Mouse (Mus musculus): ENCODE measurements around the gene Cacnb3. TPM values are rescaled to one million over a fixed set of nuclear protein-coding genes. Genes with fewer than 3 reads are reported as not detected.

Cacnb3 gene
- polyA plus RNA-seq, 2 experiments, result 0.42 to 0.85 TPM

- H3K36me3 ChIP-seq (replicated peaks; ENCODE audit: control insufficient read depth, insufficient read depth, low read depth), result peaks cover 86% of the 10 kb centered on the region
- ATAC-seq (ENCODE audit: insufficient read depth), result no peak
These were observed 20.8 kb downstream of the Cacnb3 start for GRCm38 (mm10) chr15:98651431-98651830.

DNA sequence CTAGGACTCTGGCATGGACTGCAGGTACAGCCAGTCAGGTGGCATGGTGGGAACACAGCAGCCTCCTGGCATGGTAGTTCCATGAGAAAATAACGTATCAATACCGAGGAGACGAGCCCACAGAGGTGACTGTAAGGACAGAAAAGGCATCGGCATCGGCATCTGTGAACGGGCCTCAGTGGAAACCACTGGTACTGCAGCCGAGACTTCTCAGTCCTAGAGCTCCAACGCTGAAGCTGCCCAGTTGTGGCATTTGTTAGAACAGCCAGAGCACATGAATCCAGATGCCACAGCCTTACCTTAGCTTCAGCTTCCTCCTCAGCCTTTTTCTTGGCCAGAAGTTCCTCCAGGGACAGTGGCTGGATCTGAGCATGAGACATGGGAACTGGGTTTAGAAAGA lies 21.5 kb downstream of the Cacnb3 start:
- Histone ChIP-seq H3K4me3 (ENCODE audit: insufficient read depth in 1 of 2, low read depth in 2 of 2, low read length in 2 of 2) (no peak overlapping the region), H3K4me1 (replicated peaks; ENCODE audit: control insufficient read depth in 2 of 2, insufficient read depth in 2 of 2, low read length in 1 of 2) (no peaks in the 10 kb centered on the region), H3K36me3 (replicated peaks; ENCODE audit: control insufficient read depth, insufficient read depth, low read depth) (peaks cover 88% of the 10 kb centered on the region), H3K4me2 (ENCODE audit: low read depth) (no peak overlapping the region), H3K27ac (no peak overlapping the region), H3K9ac (replicated peaks) (no peak overlapping the region), H3K27me3 (ENCODE audit: control insufficient read depth, insufficient read depth, low read length) (no peaks in the 10 kb centered on the region), H3K9me3 (ENCODE audit: control insufficient read depth, low read length) (no peaks in the 10 kb centered on the region)
- ATAC-seq (ENCODE audit: insufficient read depth) (no peak), DNase-seq (ENCODE audit: low read depth in 3 of 3, low spot score in 3 of 3) (no peak)
- 0 out of 2 replicates have a peak, but pooled peaks have one; percentile 10 for TF ChIP-seq CTCF (IDR thresholded peaks at IDR 0.05; ENCODE audit: low read depth)
- no peak for TF ChIP-seq EP300 (IDR thresholded peaks at IDR 0.05; ENCODE audit: low read depth)
- WGBS (ENCODE audit: insufficient replicate concordance), result 87% methylated on average over 8 of the region's 8 CpGs

More at GRCm38 (mm10) chr15:98651431-98651830, 20.8 kb downstream of the Cacnb3 start:
- Histone ChIP-seq H3K27me3 (ENCODE audit: control insufficient read depth, insufficient read depth, low read length) (no peaks in the 10 kb centered on the region), H3K9me3 (ENCODE audit: control insufficient read depth, low read length) (no peaks in the 10 kb centered on the region), H3K4me3 (ENCODE audit: insufficient read depth in 1 of 2, low read depth in 2 of 2, low read length in 2 of 2) (no peak overlapping the region), H3K27ac (no peak overlapping the region), H3K9ac (replicated peaks) (no peak overlapping the region), H3K4me1 (replicated peaks; ENCODE audit: control insufficient read depth in 2 of 2, insufficient read depth in 2 of 2, low read length in 1 of 2) (no peaks in the 10 kb centered on the region), H3K4me2 (ENCODE audit: low read depth) (no peak overlapping the region)
- TF ChIP-seq EP300 (IDR thresholded peaks at IDR 0.05; ENCODE audit: low read depth), result no peak
- TF ChIP-seq CTCF (IDR thresholded peaks at IDR 0.05; ENCODE audit: low read depth), result no peak
- DNase-seq (ENCODE audit: low read depth in 3 of 3, low spot score in 3 of 3), result no peak
- 90% methylated on average over 15 of the region's 15 CpGs for WGBS (ENCODE audit: insufficient replicate concordance)

GRCm38 (mm10) chr15:98656982-98657751 lies 26.5 kb downstream of the Cacnb3 start:
- ATAC-seq (ENCODE audit: insufficient read depth) (no peak), DNase-seq (ENCODE audit: low read depth in 3 of 3, low spot score in 3 of 3) (no peak)
- peaks cover 0 to 4% of the 10 kb centered on the region in 2 experiments; a peak in 1 of 4 replicates for H3K4me1 ChIP-seq (replicated peaks; ENCODE audit: control insufficient read depth in 2 of 2, insufficient read depth in 2 of 2, low read length in 1 of 2)
- H3K36me3 ChIP-seq (replicated peaks; ENCODE audit: control insufficient read depth, insufficient read depth, low read depth), result peaks cover 67% of the 10 kb centered on the region
- H3K9me3 ChIP-seq (ENCODE audit: control insufficient read depth, low read length), result no peaks in the 10 kb centered on the region
- no peak overlapping the region for H3K27ac ChIP-seq
- no peaks in the 10 kb centered on the region for H3K27me3 ChIP-seq (ENCODE audit: control insufficient read depth, insufficient read depth, low read length)
- WGBS (ENCODE audit: insufficient replicate concordance), result 81% methylated on average over 15 of the region's 15 CpGs
- TF ChIP-seq EP300 (IDR thresholded peaks at IDR 0.05; ENCODE audit: low read depth) (no peak), CTCF (IDR thresholded peaks at IDR 0.05; ENCODE audit: low read depth) (peak; percentile 42)
- no peak overlapping the region for H3K4me3 ChIP-seq (ENCODE audit: insufficient read depth in 1 of 2, low read depth in 2 of 2, low read length in 2 of 2)
- no peak overlapping the region for H3K9ac ChIP-seq (replicated peaks)
- H3K4me2 ChIP-seq (ENCODE audit: low read depth), result no peak overlapping the region

GRCm38 (mm10) chr15:98662198-98662566 lies 31.5 kb downstream of the Cacnb3 start:
- peak; percentile 48 to 60 (median 57) for DNase-seq (ENCODE audit: low read depth in 3 of 3, low spot score in 3 of 3)

More at GRCm38 (mm10) chr15:98662198-98662566, 31.5 kb downstream of the Cacnb3 start:
- TF ChIP-seq CTCF (IDR thresholded peaks at IDR 0.05; ENCODE audit: low read depth) (no peak), EP300 (IDR thresholded peaks at IDR 0.05; ENCODE audit: low read depth) (no peak)
- WGBS (ENCODE audit: insufficient replicate concordance), result under 1% methylated on average over 14 of the region's 14 CpGs
- Histone ChIP-seq H3K27me3 (ENCODE audit: control insufficient read depth, insufficient read depth, low read length) (no peaks in the 10 kb centered on the region; the same call in 1 of the 2 replicates), H3K9me3 (ENCODE audit: control insufficient read depth, low read length) (no peaks in the 10 kb centered on the region), H3K4me3 (ENCODE audit: insufficient read depth in 1 of 2, low read depth in 2 of 2, low read length in 2 of 2) (peak overlapping the region; percentile 90 to 95), H3K27ac (peak overlapping the region; percentile 83), H3K36me3 (replicated peaks; ENCODE audit: control insufficient read depth, insufficient read depth, low read depth) (peaks cover 23% of the 10 kb centered on the region), H3K4me1 (replicated peaks; ENCODE audit: control insufficient read depth in 2 of 2, insufficient read depth in 2 of 2, low read length in 1 of 2) (peaks cover 0 to 4% of the 10 kb centered on the region in 2 experiments; a peak in 1 of 4 replicates), H3K9ac (replicated peaks) (peak overlapping the region; percentile 97), H3K4me2 (ENCODE audit: low read depth) (peak overlapping the region; percentile 88)
- peak; percentile 42; the same call in 1 of the 2 replicates for ATAC-seq (ENCODE audit: insufficient read depth)
